Mouse (Mus musculus) frontal cortex, postnatal 10 days (tissue): ENCODE measurements around the gene Cxcr5.
A peak's percentile ranks its signal among the peaks of the same experiment; 100 is the strongest.

ENCODE experiments used
- DNase-seq, 2 experiments: peaks; one replicate each; pipeline ENCODE4 v3.0.0; 2022; ENCODE audit warnings: low spot score in 2 of 2, mixed read lengths in 1 of 2

The Cxcr5 gene

DNA sequence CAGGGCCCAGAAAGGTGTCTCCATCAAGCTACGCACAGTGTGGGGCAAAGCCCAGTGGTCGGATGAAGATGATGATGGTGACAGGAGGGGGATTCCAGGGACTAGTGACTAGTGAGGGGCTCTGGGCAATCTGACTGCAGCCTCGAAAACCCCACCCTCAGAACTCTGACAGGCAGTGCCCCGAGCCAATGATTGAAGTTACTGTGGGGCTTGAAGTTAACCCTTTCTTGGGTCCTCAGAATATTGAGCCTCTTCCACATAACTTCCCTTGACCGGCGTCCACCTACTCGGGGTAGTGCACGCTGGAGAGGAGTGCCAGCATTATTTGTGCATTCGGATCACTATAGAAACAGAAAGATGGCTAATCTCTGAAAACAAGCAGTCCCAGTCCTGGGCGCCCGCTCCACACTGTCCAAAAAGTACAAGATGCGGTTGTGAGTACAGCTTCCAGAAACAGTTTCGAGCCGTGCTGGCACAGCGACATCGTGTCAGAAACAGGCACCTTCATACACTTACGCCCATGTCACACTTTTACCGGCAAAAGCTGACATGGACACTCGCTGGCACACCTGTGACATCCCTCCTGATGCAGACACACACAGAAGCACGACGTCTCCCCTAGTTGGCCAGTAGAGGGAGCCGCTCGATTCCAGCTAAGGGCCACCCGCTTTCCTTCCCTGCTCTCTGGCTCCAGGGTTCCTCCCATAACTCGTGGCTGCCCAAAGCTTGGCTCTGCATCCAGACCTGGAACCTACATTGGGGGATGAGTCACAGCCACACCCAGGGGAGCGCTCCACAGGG is 81.8 kb downstream of the Cxcr5 start:
- peak in 1 of 2 experiments; percentile 88 for DNase-seq

DNA sequence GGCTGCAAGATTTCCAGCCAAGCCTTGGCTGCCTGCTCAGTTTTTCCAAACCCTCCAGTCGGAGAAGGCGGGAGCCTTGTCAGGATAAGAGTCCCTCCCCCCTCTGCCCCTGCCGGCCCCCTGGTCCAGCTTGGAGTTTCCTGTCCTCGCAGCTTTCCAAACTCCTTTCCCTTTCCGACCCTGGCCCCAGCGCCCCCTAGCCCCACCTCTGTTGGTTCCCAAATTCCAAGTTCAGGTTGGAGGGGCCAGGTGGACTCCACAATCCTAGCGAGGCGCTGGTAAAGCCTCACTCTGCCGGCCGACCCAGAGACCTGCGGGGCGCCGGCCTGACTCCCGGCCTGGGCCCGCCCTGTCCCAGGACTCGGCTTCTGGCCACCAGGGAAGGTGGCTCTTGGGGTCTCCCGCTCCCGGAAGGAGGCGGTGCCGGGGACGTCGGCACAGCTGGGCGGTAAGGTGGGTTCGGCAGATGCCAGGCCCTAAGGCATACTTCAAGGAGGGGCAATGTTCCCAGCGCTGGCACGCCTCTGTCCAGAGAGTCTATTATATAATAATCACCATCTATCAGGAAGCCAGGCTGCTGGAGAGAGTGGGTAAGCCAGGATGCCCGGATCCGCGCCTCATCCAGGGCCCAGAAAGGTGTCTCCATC is 82.6 kb downstream of the Cxcr5 start:
- peak in 1 of 2 experiments; percentile 73 for DNase-seq

- DNase-seq, result peak in 1 of 2 experiments; percentile 74
These were observed 83.3 kb downstream of the Cxcr5 start for GRCm38 (mm10) chr9:44478229-44478921.

DNA sequence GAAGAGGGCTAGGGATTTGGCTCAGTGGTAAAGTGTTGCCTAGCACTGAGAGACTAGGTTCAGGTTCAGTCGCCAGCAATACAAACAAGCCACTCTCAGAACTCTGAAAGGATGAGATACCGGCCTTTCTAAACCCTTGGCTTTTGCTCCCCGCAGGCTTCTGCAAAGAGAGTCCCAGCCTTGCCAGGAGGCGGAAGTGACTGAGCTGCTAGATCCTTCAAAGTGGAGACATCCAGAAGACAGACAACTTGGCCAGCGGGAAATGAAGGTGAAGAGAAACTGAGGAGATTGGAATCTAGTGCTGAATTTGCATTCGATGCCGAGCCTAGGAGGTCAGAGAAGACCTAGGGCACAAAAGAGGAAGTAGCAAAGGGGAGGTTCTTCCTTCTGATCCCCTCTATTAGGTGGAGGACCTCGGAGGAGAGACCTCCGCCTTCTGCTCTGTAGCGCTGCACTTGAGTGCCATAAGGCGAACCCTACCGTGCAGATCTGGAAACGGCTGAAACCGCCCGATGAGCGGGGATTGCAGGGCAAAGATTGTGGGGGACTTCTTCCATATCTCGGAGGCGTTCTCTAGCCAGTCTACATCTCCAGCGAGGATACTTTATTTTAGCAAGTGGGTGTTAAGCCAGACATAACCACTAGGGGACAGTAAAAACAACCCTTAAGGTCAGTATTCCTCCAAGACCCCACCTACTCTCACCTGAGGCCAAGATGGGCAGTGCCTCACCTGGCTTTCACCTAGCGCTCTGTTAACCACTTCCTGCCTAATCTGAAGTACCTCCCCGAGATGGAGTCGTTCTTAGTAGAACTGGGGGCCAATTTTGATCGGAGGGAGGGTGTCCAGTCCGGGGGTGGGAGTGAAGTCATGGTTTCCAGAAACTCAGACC is 84.1 kb downstream of the Cxcr5 start:
- DNase-seq, result peak in 1 of 2 experiments; percentile 34

DNA sequence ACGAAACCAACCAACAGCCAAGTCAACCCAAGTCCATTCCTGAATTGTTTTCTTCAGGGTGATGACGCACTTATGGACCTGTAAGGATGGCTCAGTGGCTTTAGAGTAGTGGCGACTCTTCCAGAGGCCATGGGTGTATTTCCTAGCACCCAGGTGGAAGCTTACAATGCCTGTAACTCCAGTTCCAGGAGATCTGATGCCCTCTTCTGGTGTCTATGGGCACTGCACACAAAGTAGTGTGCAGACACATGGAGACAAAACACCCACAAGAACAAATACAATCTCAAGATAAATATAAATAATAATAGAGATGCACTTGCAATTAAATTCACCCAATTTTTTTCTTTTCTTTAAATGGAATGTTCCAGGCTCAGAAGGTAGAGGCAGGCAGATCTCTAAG is 85.7 kb downstream of the Cxcr5 start:
- no peak for DNase-seq

DNA sequence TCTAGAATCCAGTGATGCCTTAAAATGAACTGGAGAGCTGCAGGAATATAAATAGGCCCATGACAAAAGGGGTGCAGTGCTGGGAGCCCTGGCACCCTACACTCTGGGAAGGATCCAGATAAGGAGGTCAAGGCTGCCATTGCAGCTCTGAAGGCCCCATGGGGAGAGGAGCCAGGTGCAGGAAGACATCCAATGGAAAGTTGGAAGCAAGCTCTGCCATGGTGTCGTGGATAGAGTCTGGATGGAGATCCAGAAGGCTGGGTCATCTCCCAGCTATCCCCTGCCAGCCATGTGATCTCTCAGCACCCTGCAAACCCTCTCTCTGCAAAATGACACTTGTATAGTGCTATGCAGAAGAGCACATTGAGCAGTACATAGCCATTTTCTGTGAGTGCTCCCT is 87.3 kb downstream of the Cxcr5 start:
- DNase-seq, result no peak

DNA sequence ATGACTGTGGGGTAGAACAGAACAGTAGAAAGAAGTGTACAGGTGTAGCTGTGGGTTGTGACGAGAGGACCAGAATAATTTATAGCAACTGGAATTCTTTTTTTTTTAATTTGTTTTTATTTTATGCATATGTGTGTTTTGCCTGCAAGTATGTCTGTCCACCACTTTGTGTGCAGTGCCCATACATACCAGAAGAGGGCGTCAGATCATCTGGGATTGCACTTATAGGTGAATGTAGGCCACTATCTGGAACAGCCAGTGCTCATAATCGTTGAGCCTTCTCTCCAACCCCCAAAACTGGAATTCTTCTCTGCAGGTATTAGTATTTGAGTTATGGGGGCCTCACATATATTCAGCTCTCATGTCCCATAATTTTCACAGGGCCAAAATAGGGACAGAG is 88.5 kb downstream of the Cxcr5 start:
- no peak for DNase-seq

GRCm38 (mm10) chr9:44468800-44469199 is 92.9 kb downstream of the Cxcr5 start:
- DNase-seq, result no peak

GRCm38 (mm10) chr9:44468224-44468623 is 93.5 kb downstream of the Cxcr5 start:
- no peak for DNase-seq

DNA sequence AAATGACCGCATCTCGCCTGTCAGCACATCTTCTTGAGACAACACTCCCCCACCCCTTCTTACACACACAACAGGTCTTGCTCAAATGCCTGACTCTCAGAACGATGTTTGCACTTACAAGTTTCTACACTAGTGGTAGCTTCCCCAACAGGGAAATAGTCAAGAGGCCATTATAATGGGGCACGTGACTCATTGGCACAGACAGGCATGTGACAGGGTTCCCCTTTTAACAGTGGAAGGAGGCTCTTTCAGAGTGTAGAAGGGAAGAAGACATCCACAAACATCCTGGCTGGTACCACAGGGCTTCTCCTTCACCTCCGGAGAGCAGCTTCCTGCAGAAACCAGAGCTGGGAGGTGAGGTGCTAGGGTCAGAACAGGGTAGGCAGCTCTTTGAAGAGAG is 99.7 kb downstream of the Cxcr5 start:
- DNase-seq, result no peak
